Mouse (Mus musculus) intestine, embryonic 16.5 days (tissue): ENCODE data around the gene Sema5a. TPM values are rescaled to one million over a fixed set of nuclear protein-coding genes. Genes with fewer than 3 reads are reported as not detected.
"Not testable (repeated sequence)": the region's sequence is repeated elsewhere in the genome, so short reads cannot be mapped to it uniquely, and the experiment has no call there.

Experiments
- ATAC-seq: fragments of 200-750 bp; cut with Nextera tagmentation; 2 replicates; pipeline ENCODE4 v1.8.0; 2017; ENCODE audit warnings: moderate TSS enrichment, moderate library complexity
- H3K27ac ChIP-seq: fragments of 300-500 bp; sonication (generic); 2 replicates; pipeline ENCODE4 v1.5.1; 2014; ENCODE audit warnings: mild to moderate bottlenecking, low read length
- H3K27me3 ChIP-seq: fragments of 300-500 bp; sonication (generic); replicated peaks from 2 replicates; pipeline ENCODE4 v1.6.1; 2014; ENCODE audit warnings: low read length, control low read depth, mixed read lengths; ENCODE audit not compliant: control insufficient read depth, insufficient read depth
- H3K36me3 ChIP-seq: fragments of 300-500 bp; sonication (generic); 2 replicates; pipeline ENCODE4 v1.6.1; 2014; ENCODE audit warnings: low read length, control low read depth; ENCODE audit not compliant: control insufficient read depth, insufficient read depth
- H3K4me1 ChIP-seq: fragments of 300-500 bp; sonication (generic); 2 replicates; pipeline ENCODE4 v1.6.1; 2014; ENCODE audit warnings: low read length, control low read depth, mixed read lengths; ENCODE audit not compliant: control insufficient read depth, insufficient read depth
- H3K4me2 ChIP-seq: fragments of 300-500 bp; sonication (generic); 2 replicates; pipeline ENCODE4 v1.6.1; 2014; ENCODE audit warnings: low read depth, low read length, control low read depth
- H3K4me3 ChIP-seq: fragments of 300-500 bp; sonication (generic); 2 replicates; pipeline ENCODE4 v1.5.1; 2014; ENCODE audit warnings: mild to moderate bottlenecking, low read length
- H3K9ac ChIP-seq: fragments of 300-500 bp; sonication (generic); 2 replicates; pipeline ENCODE4 v1.6.1; 2014; ENCODE audit warnings: low read depth, low read length
- H3K9me3 ChIP-seq: fragments of 300-500 bp; sonication (generic); 2 replicates; pipeline ENCODE4 v1.6.1; 2016; ENCODE audit warnings: low read length, control low read depth; ENCODE audit not compliant: control insufficient read depth
- WGBS: fragments of 180-500 bp; shearing (Covaris S2); extraction: QIAGEN DNeasy Blood & Tissue Kit; methylation state at CpG from one replicate; pipeline ENCODE4 v1.1.7; 2014; 5-methylcytosine and 5-hydroxymethylcytosine counted together
- polyA plus RNA-seq: library from polyadenylated mRNA; unstranded; fragments of >200 nt; fragmentation: Nextera tagmentation; extraction: Ambion mirVana; gene quantifications from 2 replicates; pipeline ENCODE4 v1.2.1, GENCODE M21; 2015

Gene Sema5a
- polyA plus RNA-seq = 11.8 and 12.0 TPM in 2 replicates

- Histone ChIP-seq H3K27ac (peak within 1 kb of the TSS; percentile 79), H3K9ac (peak within 1 kb of the TSS; percentile 78), H3K4me3 (peak within 1 kb of the TSS; percentile 74), H3K27me3 (no peaks in the 10 kb centered on the region), H3K9me3 (no peaks in the 10 kb centered on the region), H3K4me1 (peaks cover 11% of the 10 kb centered on the region; the same call in 1 of the 2 replicates), H3K36me3 (no peaks in the 10 kb centered on the region), H3K4me2 (peak within 1 kb of the TSS; percentile 96)
- WGBS = 2% methylated on average over 35 of the region's 45 CpGs
- ATAC-seq = peak; percentile 95
Observed at GRCm38 (mm10) chr15:32244344-32244955, at the start of gene Sema5a. Sema5a (plus strand) TSS chr15:32244810.

- H3K4me1 ChIP-seq = no peaks in the 10 kb centered on the region
- H3K27ac ChIP-seq = no peak overlapping the region
- no peak overlapping the region for H3K9ac ChIP-seq
- H3K9me3 ChIP-seq = no peaks in the 10 kb centered on the region
- ATAC-seq = no peak
- H3K27me3 ChIP-seq = no peaks in the 10 kb centered on the region
- 73% methylated on average over 9 of the region's 9 CpGs for WGBS
- no peak overlapping the region for H3K4me2 ChIP-seq
- H3K4me3 ChIP-seq = no peak overlapping the region
- H3K36me3 ChIP-seq = no peaks in the 10 kb centered on the region
Observed at GRCm38 (mm10) chr15:32198076-32198475, 46.5 kb upstream of the Sema5a start.

- no peaks in the 10 kb centered on the region for H3K27me3 ChIP-seq
Observed at GRCm38 (mm10) chr15:32198561-32198960, 46.0 kb upstream of the Sema5a start.

GRCm38 (mm10) chr15:32203242-32203641, 41.4 kb upstream of the Sema5a start:
- Histone ChIP-seq H3K4me3 (no peak overlapping the region), H3K9me3 (no peaks in the 10 kb centered on the region), H3K4me2 (no peak overlapping the region), H3K4me1 (no peaks in the 10 kb centered on the region), H3K27me3 (no peaks in the 10 kb centered on the region), H3K36me3 (no peaks in the 10 kb centered on the region), H3K27ac (no peak overlapping the region), H3K9ac (no peak overlapping the region)
- 73% methylated on average over 5 of the region's 5 CpGs for WGBS
- ATAC-seq = no peak

More at GRCm38 (mm10) chr15:32198561-32198960, 46.0 kb upstream of the Sema5a start:
- Histone ChIP-seq H3K27ac (no peak overlapping the region), H3K9ac (no peak overlapping the region), H3K9me3 (no peaks in the 10 kb centered on the region), H3K4me1 (no peaks in the 10 kb centered on the region), H3K4me2 (no peak overlapping the region), H3K36me3 (no peaks in the 10 kb centered on the region), H3K4me3 (no peak overlapping the region)
- 69% methylated on average over 5 of the region's 5 CpGs for WGBS
- ATAC-seq = no peak

- Histone ChIP-seq H3K9me3 (no peaks in the 10 kb centered on the region), H3K36me3 (no peaks in the 10 kb centered on the region), H3K4me3 (no peak overlapping the region), H3K4me2 (no peak overlapping the region), H3K27ac (no peak overlapping the region), H3K27me3 (no peaks in the 10 kb centered on the region), H3K9ac (no peak overlapping the region), H3K4me1 (no peaks in the 10 kb centered on the region)
- WGBS = 89% methylated on average over 10 of the region's 10 CpGs
- no peak for ATAC-seq
Observed at GRCm38 (mm10) chr15:32204908-32205307, 39.7 kb upstream of the Sema5a start.

GRCm38 (mm10) chr15:32214687-32215086, 29.9 kb upstream of the Sema5a start:
- H3K4me2 ChIP-seq, H3K9me3 ChIP-seq, H3K27me3 ChIP-seq, H3K4me1 ChIP-seq, H3K4me3 ChIP-seq, ATAC-seq, H3K9ac ChIP-seq, H3K36me3 ChIP-seq, H3K27ac ChIP-seq: not testable (repeated sequence)
- 88% methylated on average over 10 of the region's 10 CpGs for WGBS

GRCm38 (mm10) chr15:32223028-32223427, 21.6 kb upstream of the Sema5a start:
- WGBS = 86% methylated on average over 7 of the region's 7 CpGs
- Histone ChIP-seq H3K4me1 (0 out of 2 replicates have a peak, but pooled peaks cover 3% of the 10 kb centered on the region), H3K27me3 (no peaks in the 10 kb centered on the region), H3K36me3 (no peaks in the 10 kb centered on the region), H3K4me2 (no peak overlapping the region), H3K27ac (no peak overlapping the region), H3K9me3 (no peaks in the 10 kb centered on the region), H3K9ac (no peak overlapping the region), H3K4me3 (no peak overlapping the region)
- no peak for ATAC-seq

- Histone ChIP-seq H3K27ac (no peak overlapping the region), H3K4me2 (no peak overlapping the region), H3K4me1 (0 out of 2 replicates have a peak, but pooled peaks cover 3% of the 10 kb centered on the region), H3K27me3 (no peaks in the 10 kb centered on the region), H3K36me3 (no peaks in the 10 kb centered on the region), H3K9me3 (no peaks in the 10 kb centered on the region), H3K9ac (no peak overlapping the region), H3K4me3 (no peak overlapping the region)
- ATAC-seq = no peak
- 74% methylated on average over 3 of the region's 3 CpGs for WGBS
Observed at GRCm38 (mm10) chr15:32225394-32225793, 19.2 kb upstream of the Sema5a start.

GRCm38 (mm10) chr15:32226381-32226780, 18.2 kb upstream of the Sema5a start:
- Histone ChIP-seq H3K27ac (no peak overlapping the region), H3K4me3 (no peak overlapping the region), H3K36me3 (no peaks in the 10 kb centered on the region), H3K9me3 (no peaks in the 10 kb centered on the region), H3K9ac (no peak overlapping the region), H3K4me2 (no peak overlapping the region), H3K4me1 (0 out of 2 replicates have a peak, but pooled peaks cover 3% of the 10 kb centered on the region), H3K27me3 (no peaks in the 10 kb centered on the region)
- ATAC-seq = peak; percentile 63
- WGBS = 70% methylated on average over 6 of the region's 6 CpGs
